Mouse (Mus musculus): ENCODE measurements at regions not wholly inside any gene's neighbourhood (a gene's known extent, or its start where the extent isn't known, plus 50 kb on each side); places are given as distances from the start of the nearest gene placed in this dataset.

DNA sequence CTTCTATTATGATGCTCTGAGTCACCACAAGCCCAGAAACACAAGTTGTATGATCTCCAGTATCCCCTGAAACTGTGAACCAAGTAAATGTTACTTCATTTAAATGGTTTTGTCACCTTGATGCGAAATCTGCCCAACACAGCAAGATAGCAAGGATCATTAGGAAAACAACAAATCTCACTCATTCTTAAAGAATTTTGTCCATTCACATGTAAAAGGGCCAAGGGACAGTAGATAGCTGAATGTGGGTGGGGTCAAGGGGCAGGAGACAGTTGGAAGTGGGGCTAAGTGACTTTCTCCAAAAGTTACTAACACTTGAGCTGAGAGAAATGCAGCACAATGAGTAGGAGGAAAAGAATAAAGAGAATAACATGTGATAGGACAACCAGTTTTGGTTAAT lies 148.2 kb upstream of the Lcorl start:
- no peak for TF ChIP-seq CTCF (IDR thresholded peaks at IDR 0.05; ENCODE audit: low read depth)
- no peak for TF ChIP-seq EP300 (optimal IDR thresholded peaks at IDR 0.05)
